Mouse (Mus musculus) thymus, adult 18-20 months (tissue): ENCODE results near the gene Hnrnpa3.
A peak's percentile ranks its signal among the peaks of the same experiment; 100 is the strongest.
"Not testable (repeated sequence)": the region's sequence is repeated elsewhere in the genome, so short reads cannot be mapped to it uniquely, and the experiment has no call there.

Source experiments
- DNase-seq, 2 experiments: peaks; one replicate each; pipeline ENCODE4 v3.0.0; 2022; ENCODE audit warnings: mixed read lengths in 2 of 2

The Hnrnpa3 gene

GRCm38 (mm10) chr2:75658727-75659628, at the start of gene Hnrnpa3:
Hnrnpa3 (plus strand) TSS chr2:75659261.
- peak; percentile 98 for DNase-seq

- no peak for DNase-seq
Measured at GRCm38 (mm10) chr2:75609971-75610370, 49.1 kb upstream of the Hnrnpa3 start.

- DNase-seq, result not testable (repeated sequence)
Measured at GRCm38 (mm10) chr2:75610602-75611001, 48.5 kb upstream of the Hnrnpa3 start.

DNA sequence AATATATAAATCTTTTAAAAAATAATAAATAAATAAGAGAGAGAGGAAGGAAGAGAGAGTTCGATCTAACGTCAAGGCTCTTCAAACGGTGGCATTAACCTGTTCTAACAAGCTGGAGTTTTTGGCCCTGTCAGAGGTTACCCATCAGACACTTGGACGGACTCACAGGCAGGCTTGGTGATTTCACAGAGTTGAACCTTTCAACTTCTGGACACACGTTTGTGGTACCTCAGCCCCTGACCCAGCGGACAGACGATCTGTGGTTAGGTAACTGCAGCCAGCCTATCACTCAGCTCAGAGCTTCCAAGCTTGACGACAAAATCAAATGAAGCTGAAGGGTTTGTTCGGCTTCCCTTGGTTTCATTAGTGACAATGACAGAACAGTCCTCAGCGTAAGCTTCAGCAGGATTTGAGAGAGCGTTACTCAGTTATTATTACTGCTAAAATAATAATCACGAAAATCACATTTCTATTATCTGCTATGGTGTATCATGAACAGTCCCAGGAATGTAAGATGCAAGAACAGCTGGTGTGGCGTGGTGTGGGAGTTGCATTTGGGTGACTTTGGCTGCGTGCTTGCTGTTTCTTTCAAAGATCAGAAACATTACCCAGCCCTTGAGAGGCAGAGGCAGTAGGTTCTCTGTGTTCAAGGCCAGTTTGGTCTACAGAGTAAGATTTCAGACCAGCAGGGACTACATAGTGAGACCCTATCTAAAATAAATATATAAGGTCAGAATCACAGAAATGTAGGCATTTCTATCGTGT, 47.8 kb upstream of the Hnrnpa3 start:
- DNase-seq, result no peak

DNA sequence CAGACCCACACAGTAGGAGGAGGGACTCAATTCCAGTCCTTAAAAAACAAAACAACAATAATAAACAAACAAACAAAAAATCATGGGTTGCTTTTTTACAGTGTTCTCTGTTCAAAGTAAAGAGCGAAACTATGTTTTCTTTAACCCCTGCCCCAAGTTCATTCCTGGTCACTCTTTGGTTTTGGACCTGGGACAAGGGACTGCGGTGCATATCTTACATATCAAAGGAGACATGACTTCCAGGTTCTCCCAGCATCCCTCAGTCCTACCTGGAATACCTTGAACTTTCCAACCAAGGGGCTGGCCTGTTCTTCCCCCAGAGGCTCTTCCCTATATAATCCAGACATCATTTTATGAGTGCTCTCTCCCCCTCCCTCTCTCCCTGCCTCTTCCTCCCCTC, 47.1 kb upstream of the Hnrnpa3 start:
- DNase-seq, result no peak

- no peak for DNase-seq
Measured at GRCm38 (mm10) chr2:75612981-75613567, 46.0 kb upstream of the Hnrnpa3 start.

DNA sequence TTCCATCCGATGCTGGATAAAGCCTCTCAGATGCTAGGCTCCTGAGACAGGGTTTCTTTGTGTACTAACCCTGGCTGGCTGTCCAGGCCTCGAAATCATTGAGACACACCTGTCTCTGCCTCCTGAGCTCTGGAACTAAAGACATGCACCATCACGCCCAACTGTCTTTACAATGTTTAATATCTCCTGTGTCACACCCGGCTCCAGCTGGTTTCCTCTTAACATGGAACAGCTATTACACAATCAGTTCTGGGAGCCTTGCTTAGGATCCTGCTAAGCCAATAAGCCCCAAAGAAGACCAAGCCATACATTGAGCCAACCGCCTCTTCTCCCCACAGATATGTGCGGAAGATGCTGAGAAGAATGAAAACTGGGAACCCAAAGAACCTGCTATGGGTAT, 44.5 kb upstream of the Hnrnpa3 start:
- DNase-seq, result no peak

GRCm38 (mm10) chr2:75616911-75617310, 42.1 kb upstream of the Hnrnpa3 start:
- DNase-seq, result no peak

GRCm38 (mm10) chr2:75618712-75619111, 40.3 kb upstream of the Hnrnpa3 start:
- no peak for DNase-seq

DNA sequence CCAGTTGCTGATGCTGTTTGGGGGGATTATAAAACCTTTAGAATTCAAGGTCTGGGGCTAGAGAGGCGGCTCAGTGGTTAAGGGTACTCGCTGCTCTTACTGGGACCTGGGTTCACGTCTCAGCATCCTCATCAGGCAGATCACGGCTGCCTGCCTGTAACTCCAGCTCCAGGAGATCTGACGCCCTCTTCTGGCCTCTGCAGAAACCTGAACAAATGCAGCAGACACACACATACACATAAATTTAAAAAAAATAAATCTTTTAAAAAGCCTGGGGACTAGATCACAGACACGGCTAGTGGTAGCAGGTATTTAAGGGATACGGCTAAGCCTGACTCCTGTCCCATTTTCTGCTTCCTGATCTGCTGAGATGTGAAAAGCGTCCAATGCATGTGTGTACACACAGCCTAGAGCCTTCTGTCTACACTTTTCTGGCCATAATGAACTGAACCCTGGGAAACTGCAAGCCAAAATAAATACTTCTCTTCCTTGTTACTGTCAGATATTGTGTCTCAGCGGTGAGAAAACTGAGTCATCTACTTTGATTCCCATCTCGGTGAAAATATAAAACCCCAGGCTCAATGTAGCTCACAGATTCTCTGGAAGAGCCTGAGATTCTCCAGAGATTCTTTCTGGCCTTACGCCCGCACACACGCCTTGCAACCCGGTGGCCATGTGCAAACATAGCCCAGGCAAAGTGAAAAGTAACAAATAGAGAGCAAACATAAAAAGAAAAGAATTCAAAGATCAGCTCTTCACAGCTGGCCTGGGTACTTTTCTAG, 37.0 kb upstream of the Hnrnpa3 start:
- DNase-seq, result no peak

GRCm38 (mm10) chr2:75625086-75625485, 34.0 kb upstream of the Hnrnpa3 start:
- DNase-seq, result no peak

DNA sequence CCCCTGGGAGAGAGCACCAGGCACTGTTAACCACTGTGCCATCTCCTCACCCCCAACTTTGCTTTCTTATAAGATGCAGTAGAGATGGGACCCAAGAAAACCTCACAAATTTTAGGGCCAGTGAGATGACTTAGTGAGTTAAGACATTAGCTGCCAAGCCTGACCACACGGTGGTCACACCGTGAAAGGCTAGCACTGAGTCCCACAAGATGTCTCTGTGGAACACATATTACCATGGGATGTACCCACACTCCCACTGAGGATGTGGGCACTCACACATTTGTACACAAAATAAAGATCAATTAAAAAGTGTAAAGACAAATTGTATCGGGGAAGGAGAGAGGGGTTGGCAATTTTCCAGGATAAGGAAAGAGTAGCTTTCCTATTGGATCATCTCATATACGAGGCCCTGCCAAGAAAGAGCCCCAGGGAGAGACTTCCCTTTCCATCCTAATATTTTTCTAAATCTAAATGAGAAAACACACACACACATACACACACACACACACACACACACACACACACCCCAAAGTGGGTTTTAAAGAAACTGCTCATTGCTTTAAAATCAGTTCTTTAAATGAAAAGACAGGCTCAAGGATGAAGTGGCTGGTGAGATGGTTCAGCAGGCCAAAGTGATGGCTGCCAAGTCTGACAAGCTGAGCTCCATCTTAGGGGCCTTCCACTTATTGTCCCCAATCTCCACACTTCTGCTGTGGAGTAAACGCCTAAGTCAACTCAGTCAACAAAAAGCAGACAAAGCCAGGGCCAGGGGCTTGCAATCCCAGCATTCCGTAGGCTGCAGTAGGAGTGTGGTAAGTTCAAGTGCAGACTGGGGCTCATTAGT, 32.2 kb upstream of the Hnrnpa3 start:
- no peak for DNase-seq

- DNase-seq, result no peak
Measured at GRCm38 (mm10) chr2:75628487-75628886, 30.6 kb upstream of the Hnrnpa3 start.

DNA sequence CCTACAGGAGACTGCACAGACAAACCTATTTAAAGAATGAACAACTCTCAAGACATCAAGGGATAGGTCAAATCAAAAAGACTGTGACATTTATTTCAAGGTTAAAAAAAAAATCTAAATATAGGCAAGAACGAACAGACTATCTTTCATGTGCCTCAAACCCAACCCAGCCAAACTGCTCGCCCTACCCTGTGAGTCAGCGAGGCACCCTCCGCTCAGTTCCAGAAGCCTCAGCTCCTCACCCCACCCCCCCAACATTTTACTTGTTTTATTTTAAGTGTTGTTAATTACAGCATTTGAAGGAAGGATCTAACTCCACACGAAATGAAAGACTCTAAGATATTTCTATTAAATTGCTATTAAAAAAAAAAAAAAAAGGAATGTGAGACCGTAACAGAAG, 27.6 kb upstream of the Hnrnpa3 start:
- DNase-seq, result no peak

DNA sequence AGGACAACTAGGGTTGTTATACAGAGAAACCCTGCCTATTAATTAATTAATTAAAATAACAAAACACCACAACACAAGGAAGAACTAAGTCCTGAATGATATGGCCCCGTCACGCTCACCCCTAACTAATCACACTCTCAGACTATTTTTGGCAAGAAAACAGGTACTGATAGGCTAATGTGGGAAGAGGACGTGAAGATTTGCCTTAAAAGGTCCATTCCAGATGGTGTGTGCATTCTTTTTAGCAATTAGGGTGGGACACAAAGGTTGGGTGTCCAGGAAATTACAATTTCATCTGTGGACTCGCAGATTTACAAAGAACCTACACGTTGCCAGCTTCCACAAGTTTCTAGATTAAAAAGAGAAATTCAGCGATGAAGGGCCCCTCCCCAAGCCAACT, 27.0 kb upstream of the Hnrnpa3 start:
- no peak for DNase-seq

DNA sequence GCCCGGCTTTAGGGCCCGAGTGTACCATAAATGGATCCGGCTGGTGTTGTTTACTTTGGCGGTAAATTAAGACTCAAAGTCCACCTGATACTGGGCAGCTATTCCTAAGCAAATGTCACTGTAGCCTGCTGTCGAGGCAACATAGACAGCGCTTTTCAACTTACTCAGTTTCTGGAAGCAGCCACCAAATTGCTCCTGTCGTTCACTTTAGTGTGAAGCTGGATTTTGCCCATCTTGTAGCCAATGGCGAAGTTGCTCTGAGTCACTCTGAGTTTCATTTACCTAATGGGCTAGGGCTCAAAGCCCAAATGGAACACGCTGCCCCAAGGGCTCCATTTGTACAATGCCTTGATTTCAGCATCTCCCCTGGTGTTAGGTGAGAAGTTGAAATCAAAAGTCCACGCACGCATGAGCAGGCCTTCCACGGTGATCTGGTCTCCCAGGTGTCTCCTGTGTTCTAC, 26.3 kb upstream of the Hnrnpa3 start:
- no peak for DNase-seq

DNA sequence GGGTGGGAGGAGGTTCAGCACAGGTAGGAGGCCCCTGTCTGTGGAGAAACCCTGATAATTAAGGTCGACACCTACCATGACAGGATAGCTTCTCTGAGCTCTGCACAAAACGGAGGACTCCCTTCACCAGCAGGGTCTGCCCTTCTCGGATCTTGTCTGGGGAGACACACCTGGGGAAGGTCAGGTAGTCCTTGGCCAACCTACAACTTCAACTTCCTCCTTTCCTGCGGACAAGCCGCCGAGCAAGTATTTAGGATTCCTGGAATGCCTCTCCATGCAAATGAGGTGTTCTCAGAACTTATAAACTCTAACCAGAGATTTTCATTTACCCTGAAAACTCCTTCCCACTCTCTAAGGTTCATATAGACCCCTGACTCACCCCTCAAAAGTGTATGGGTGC, 25.7 kb upstream of the Hnrnpa3 start:
- DNase-seq, result no peak

DNA sequence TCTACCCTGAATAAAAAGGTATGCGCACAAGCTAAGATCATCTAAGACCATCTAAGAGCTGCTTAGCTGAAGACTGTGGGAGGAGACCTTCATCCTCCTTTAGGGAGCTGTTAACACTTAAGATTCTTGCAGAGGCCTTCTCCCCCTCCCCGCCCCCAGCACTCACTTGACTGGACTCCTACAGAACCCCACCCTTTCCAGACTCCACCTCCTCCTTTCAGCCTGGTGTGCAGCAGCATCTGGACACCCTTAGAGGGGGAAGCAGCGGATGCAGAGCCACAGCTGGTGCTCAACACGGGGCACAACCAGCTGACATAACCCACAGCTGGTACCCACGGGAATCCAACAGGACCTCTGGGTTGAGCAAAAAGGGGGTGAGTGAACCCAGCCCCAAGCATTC, 25.3 kb upstream of the Hnrnpa3 start:
- peak in 1 of 2 experiments; percentile 10 for DNase-seq

GRCm38 (mm10) chr2:75634431-75634830, 24.6 kb upstream of the Hnrnpa3 start:
- DNase-seq, result not testable (repeated sequence)

DNA sequence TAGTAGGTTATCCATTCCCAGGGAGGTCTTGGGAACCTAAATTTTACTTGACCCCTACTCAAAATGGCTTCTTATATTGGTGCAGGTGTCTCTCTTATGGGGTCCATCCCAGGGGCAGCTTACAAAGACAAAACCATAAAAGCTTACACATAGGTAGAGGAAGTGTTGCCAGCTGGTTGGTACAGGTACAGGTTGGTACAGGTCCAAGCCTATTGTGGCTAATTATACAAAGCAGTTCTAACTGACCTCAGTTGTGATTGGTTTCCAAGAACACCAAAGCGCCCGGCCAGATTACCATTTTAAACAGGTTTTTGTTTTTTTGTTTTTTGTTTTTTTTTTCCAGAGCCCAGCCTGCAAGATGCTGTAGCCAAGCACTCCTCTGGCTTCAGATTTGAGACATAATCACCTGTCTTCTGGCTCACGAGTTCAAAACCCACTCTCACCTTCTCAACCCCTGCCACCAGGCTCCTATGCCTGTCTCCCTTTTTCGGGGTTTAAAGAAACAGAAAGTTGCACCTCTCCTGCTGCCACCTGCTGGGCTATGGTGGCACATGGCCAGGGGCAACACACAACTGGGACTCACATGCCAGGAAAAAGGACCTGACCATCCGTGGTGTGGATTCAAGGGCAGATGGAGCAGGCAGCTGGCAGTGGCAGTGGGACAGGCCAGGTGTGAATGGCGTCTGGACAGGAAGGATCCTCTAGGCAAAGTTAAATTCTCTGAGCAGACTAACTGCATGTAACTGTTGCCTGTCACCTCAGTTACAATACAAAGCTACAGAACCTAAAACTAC, 22.6 kb upstream of the Hnrnpa3 start:
- peak; percentile 34 to 59 for DNase-seq

- DNase-seq, result not testable (repeated sequence)
Measured at GRCm38 (mm10) chr2:75637055-75637304, 22.1 kb upstream of the Hnrnpa3 start.
